Mouse (Mus musculus): Measurements from ENCODE around the gene Numbl. TPM values are rescaled to one million over a fixed set of nuclear protein-coding genes. Genes with fewer than 3 reads are reported as not detected.

The Numbl gene
- total and polyA plus RNA-seq, 3 experiments, result 0.81 to 2.9 (median 2.3) TPM

DNA sequence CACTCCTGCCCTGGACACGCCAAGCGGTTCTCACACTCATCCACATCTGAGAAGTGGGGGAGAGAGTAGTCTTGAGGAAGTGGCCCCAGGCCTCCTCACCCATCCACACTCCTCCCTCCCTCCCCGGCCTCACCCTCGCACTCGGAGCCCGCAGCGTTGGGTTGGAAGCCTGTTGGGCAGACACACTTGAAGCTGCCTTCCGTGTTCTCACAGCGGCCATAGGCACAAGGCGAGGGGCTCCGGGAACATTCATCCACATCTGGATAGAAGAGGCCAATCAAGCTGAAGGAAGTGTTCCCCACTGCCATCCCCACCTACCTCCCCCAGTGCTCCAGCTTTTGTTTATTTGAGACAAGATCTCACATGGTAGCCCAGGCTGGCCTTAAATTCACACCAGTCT lies 65.9 kb downstream of the Numbl start:
- peaks cover 0 to 4% of the 10 kb centered on the region in 2 experiments; a peak in 1 of 4 replicates for H3K4me1 ChIP-seq (ENCODE audit: control insufficient read depth in 1 of 2, insufficient read depth in 2 of 2)
- no peak for TF ChIP-seq NELFE (IDR thresholded peaks at IDR 0.05; ENCODE audit: low read depth, low read length)
- TF ChIP-seq SIN3A (IDR thresholded peaks at IDR 0.05; ENCODE audit: low read length), result no peak
- no peak for TF ChIP-seq EP300 (IDR thresholded peaks at IDR 0.05; ENCODE audit: low read length)
- TF ChIP-seq USF1 (IDR thresholded peaks at IDR 0.05; ENCODE audit: low read depth, low read length), result no peak
- TF ChIP-seq BHLHE40 (IDR thresholded peaks at IDR 0.05; ENCODE audit: low read depth, low read length), result no peak
- no peak for TF ChIP-seq CHD1 (IDR thresholded peaks at IDR 0.05; ENCODE audit: low read depth, low read length)
- TF ChIP-seq TCF12 (IDR thresholded peaks at IDR 0.05; ENCODE audit: low read depth, low read length), result no peak
- TF ChIP-seq ZC3H11A (IDR thresholded peaks at IDR 0.05; ENCODE audit: low read depth, low read length), result no peak
- no peak for DNase-seq (ENCODE audit: extremely low read depth)
- peaks cover 14% of the 10 kb centered on the region for H3K27me3 ChIP-seq (replicated peaks)
- in situ Hi-C loops (cut with MboI; ENCODE audit: low pct_ligation_motif_present, low pct_unique_long_range_greater_than_20kb, low sequenced_read_pairs), result no loop called here
- no peak overlapping the region for H3K9ac ChIP-seq (ENCODE audit: insufficient read depth, low read depth)
- H3K9me3 ChIP-seq (replicated peaks; ENCODE audit: low read length), result no peaks in the 10 kb centered on the region
- no peaks in the 10 kb centered on the region for H3K36me3 ChIP-seq (replicated peaks in 1 of 2; ENCODE audit: control insufficient read depth in 1 of 2, insufficient read depth in 1 of 2, low read length in 1 of 2)
- no peaks in the 10 kb centered on the region for H3K79me2 ChIP-seq (replicated peaks; ENCODE audit: control insufficient read depth, extremely low read depth, insufficient read depth, poor library complexity, severe bottlenecking)
- H3K27ac ChIP-seq (ENCODE audit: insufficient read depth, low read depth), result no peak overlapping the region
- no peak overlapping the region for H3K4me2 ChIP-seq (ENCODE audit: insufficient read depth, low read depth, poor library complexity, severe bottlenecking)
- no peak overlapping the region for H3K4me3 ChIP-seq (replicated peaks in 1 of 3; ENCODE audit: low read depth in 2 of 3, low read length in 2 of 3, poor library complexity in 1 of 3)
- dilution Hi-C loops (cut with MboI; ENCODE audit: extremely low pct_ligation_motif_present, extremely low pct_unique_long_range_greater_than_20kb, low sequenced_read_pairs), result no loop called here

DNA sequence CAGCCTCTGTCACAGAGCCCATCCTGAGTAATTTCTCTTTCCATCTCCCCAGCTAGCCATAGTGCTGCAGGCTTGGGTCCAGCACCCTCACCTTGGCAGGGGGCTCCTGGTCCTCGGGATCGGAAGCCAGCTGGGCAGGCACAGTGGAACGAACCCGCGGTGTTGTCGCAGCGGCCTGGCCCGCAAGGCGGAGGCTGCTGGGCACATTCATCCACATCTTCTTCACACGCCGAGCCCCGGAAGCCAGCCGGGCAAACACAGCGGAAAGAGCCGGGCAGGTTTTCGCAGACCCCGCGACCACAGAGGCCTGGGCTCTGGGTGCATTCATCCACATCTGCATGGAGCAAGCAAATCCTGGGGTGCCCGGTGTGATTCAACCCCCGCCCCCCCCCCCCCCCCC lies 66.7 kb downstream of the Numbl start:
- H3K27me3 ChIP-seq (replicated peaks), result peaks cover 14% of the 10 kb centered on the region

DNA sequence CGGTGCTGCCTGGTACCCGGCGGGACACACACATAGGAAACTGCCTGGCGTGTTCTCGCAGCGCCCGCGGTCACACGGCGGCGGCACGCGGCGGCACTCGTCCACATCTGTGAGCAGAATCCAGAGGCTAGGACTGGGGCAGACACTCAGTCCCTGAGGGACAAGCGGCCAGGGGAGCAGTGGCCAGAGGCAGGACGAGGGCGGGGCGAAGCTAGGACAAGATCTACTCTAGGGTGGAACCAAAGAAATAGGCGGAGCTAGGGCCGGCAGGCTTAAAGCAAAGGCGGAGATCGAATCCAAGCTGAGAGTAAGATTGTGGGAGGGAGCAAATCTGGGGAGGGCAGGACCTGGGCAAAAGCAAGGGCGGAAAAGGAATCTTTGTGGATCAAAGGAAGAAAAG lies 67.5 kb downstream of the Numbl start:
- H3K36me3 ChIP-seq (replicated peaks in 1 of 2; ENCODE audit: control insufficient read depth in 1 of 2, insufficient read depth in 1 of 2, low read length in 1 of 2), result no peaks in the 10 kb centered on the region
- TF ChIP-seq JUN (IDR thresholded peaks at IDR 0.05; ENCODE audit: insufficient read depth, low read depth, low read length), result no peak
- TF ChIP-seq CTCF (conservative IDR thresholded peaks at IDR 0.05 in 1 of 2, IDR thresholded peaks at IDR 0.05 in 1 of 2; ENCODE audit: low read depth in 2 of 2, low read length in 2 of 2), result no peak
- no peak for TF ChIP-seq ZMIZ1 (IDR thresholded peaks at IDR 0.05; ENCODE audit: low read depth, low read length)
- no peak for TF ChIP-seq UBTF (IDR thresholded peaks at IDR 0.05; ENCODE audit: low read depth, low read length)
- no peak for TF ChIP-seq POLR2AphosphoS2 (IDR thresholded peaks at IDR 0.05; ENCODE audit: low read depth, low read length)
- no peak for TF ChIP-seq TBP (conservative IDR thresholded peaks at IDR 0.05; ENCODE audit: low read depth, low read length)
- no peak for TF ChIP-seq E2F4 (IDR thresholded peaks at IDR 0.05; ENCODE audit: insufficient replicate concordance, low read depth, low read length)
- TF ChIP-seq SMC3 (IDR thresholded peaks at IDR 0.05; ENCODE audit: low read depth, low read length), result no peak
- TF ChIP-seq JUND (conservative IDR thresholded peaks at IDR 0.05; ENCODE audit: low read depth, low read length), result no peak
- TF ChIP-seq IRF4 (IDR thresholded peaks at IDR 0.05; ENCODE audit: low read depth, low read length), result no peak
- TF ChIP-seq HCFC1 (IDR thresholded peaks at IDR 0.05; ENCODE audit: low read depth, low read length), result no peak
- TF ChIP-seq CHD2 (IDR thresholded peaks at IDR 0.05; ENCODE audit: low read length), result no peak
- no peak for TF ChIP-seq NRF1 (IDR thresholded peaks at IDR 0.05; ENCODE audit: low read depth, low read length)
- no peak for TF ChIP-seq RAD21 (IDR thresholded peaks at IDR 0.05; ENCODE audit: low read depth, low read length)
- TF ChIP-seq MAX (IDR thresholded peaks at IDR 0.05; ENCODE audit: low read length), result no peak
- TF ChIP-seq EP300 (IDR thresholded peaks at IDR 0.05; ENCODE audit: low read length), result no peak
- no peaks in the 10 kb centered on the region for H3K79me2 ChIP-seq (replicated peaks; ENCODE audit: control insufficient read depth, extremely low read depth, insufficient read depth, poor library complexity, severe bottlenecking)
- H3K4me1 ChIP-seq (ENCODE audit: control insufficient read depth in 1 of 2, insufficient read depth in 2 of 2), result peaks cover 4 to 17% of the 10 kb centered on the region in 2 experiments
- no peak overlapping the region for H3K4me3 ChIP-seq (replicated peaks in 1 of 3; ENCODE audit: low read depth in 2 of 3, low read length in 2 of 3, poor library complexity in 1 of 3)
- no peak overlapping the region for H3K9ac ChIP-seq (ENCODE audit: insufficient read depth, low read depth)
- dilution Hi-C loops (cut with MboI; ENCODE audit: extremely low pct_ligation_motif_present, extremely low pct_unique_long_range_greater_than_20kb, low sequenced_read_pairs) (no loop called here), in situ Hi-C loops (cut with MboI; ENCODE audit: low pct_ligation_motif_present, low pct_unique_long_range_greater_than_20kb, low sequenced_read_pairs) (no loop called here)
- DNase-seq (ENCODE audit: extremely low read depth), result no peak
- H3K27me3 ChIP-seq (replicated peaks), result peaks cover 14% of the 10 kb centered on the region
- no peak overlapping the region for H3K4me2 ChIP-seq (ENCODE audit: insufficient read depth, low read depth, poor library complexity, severe bottlenecking)
- no peaks in the 10 kb centered on the region for H3K9me3 ChIP-seq (replicated peaks; ENCODE audit: low read length)
- no peak overlapping the region for H3K27ac ChIP-seq (ENCODE audit: insufficient read depth, low read depth)

More for the DNA sequence above, 66.7 kb downstream of the Numbl start:
- Histone ChIP-seq H3K79me2 (replicated peaks; ENCODE audit: control insufficient read depth, extremely low read depth, insufficient read depth, poor library complexity, severe bottlenecking) (no peaks in the 10 kb centered on the region), H3K9ac (ENCODE audit: insufficient read depth, low read depth) (no peak overlapping the region), H3K4me1 (ENCODE audit: control insufficient read depth in 1 of 2, insufficient read depth in 2 of 2) (peaks cover 4 to 10% of the 10 kb centered on the region in 2 experiments), H3K36me3 (replicated peaks in 1 of 2; ENCODE audit: control insufficient read depth in 1 of 2, insufficient read depth in 1 of 2, low read length in 1 of 2) (no peaks in the 10 kb centered on the region), H3K4me2 (ENCODE audit: insufficient read depth, low read depth, poor library complexity, severe bottlenecking) (no peak overlapping the region), H3K9me3 (replicated peaks; ENCODE audit: low read length) (no peaks in the 10 kb centered on the region), H3K27ac (ENCODE audit: insufficient read depth, low read depth) (no peak overlapping the region), H3K4me3 (replicated peaks in 1 of 3; ENCODE audit: low read depth in 2 of 3, low read length in 2 of 3, poor library complexity in 1 of 3) (no peak overlapping the region)
- dilution Hi-C loops (cut with MboI; ENCODE audit: extremely low pct_ligation_motif_present, extremely low pct_unique_long_range_greater_than_20kb, low sequenced_read_pairs), result no loop called here
- DNase-seq (ENCODE audit: extremely low read depth), result no peak
- in situ Hi-C loops (cut with MboI; ENCODE audit: low pct_ligation_motif_present, low pct_unique_long_range_greater_than_20kb, low sequenced_read_pairs), result no loop called here
- TF ChIP-seq JUN (IDR thresholded peaks at IDR 0.05; ENCODE audit: insufficient read depth, low read depth, low read length), result no peak
- no peak for TF ChIP-seq ETS1 (conservative IDR thresholded peaks at IDR 0.05; ENCODE audit: low read depth, low read length)
- TF ChIP-seq ELF1 (IDR thresholded peaks at IDR 0.05; ENCODE audit: low read depth, low read length), result no peak
- no peak for TF ChIP-seq KAT2A (IDR thresholded peaks at IDR 0.05; ENCODE audit: insufficient replicate concordance, low read length)
- no peak for TF ChIP-seq EP300 (IDR thresholded peaks at IDR 0.05; ENCODE audit: low read length)
- TF ChIP-seq RAD21 (IDR thresholded peaks at IDR 0.05; ENCODE audit: low read depth, low read length), result no peak
- TF ChIP-seq HCFC1 (IDR thresholded peaks at IDR 0.05; ENCODE audit: low read depth, low read length), result no peak
- TF ChIP-seq GABPA (IDR thresholded peaks at IDR 0.05; ENCODE audit: insufficient replicate concordance, low read depth, low read length), result no peak
- no peak for TF ChIP-seq UBTF (IDR thresholded peaks at IDR 0.05; ENCODE audit: low read depth, low read length)
- TF ChIP-seq POLR2A (IDR thresholded peaks at IDR 0.05; ENCODE audit: low read depth, low read length), result no peak
- no peak for TF ChIP-seq SIN3A (IDR thresholded peaks at IDR 0.05; ENCODE audit: low read length)
- no peak for TF ChIP-seq NELFE (IDR thresholded peaks at IDR 0.05; ENCODE audit: low read depth, low read length)
- no peak for TF ChIP-seq POLR2AphosphoS2 (IDR thresholded peaks at IDR 0.05; ENCODE audit: low read depth, low read length)
- no peak for TF ChIP-seq CHD1 (IDR thresholded peaks at IDR 0.05; ENCODE audit: low read depth, low read length)
